Comparison of ENCODE assay signal across 11 mouse cellular contexts in the genomic region with DNA sequence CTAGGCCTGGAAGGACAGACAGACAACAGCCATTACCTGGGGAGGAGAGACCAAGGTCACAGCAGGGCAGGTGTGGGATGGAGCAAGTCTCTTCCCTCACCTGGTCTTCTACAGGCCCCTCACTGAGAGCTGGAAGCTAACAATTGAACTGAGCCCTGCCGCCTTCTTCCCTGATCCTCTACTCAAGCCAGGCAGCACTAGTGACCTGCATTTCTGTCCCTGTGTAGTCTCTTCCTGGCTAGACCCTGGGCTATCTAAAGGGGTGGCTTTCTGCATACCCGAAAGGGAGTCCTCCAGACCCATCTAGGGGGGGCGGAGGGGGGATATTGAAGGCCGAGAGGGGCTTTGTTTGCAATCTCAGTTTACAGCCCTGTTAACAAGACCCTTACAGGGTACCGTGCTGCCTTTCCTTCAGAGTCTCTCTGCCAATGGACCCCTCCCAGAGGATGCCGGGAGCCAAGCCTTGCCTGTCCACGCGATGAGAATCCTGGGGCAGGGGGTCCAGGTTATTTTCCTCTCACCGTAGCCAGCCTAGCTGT.
DNase-seq lines count a peak whose midpoint lies in the region; ATAC-seq and TF ChIP-seq lines count a peak whose summit lies in the region.
"Had no signal": no experiment of that assay in that cellular context is flagged by ENCODE, and none has a peak within 500 bp of the region (broad histone marks: within the 10 kb centered on the region; RNA-seq: fewer than 3 reads in every experiment).

No protein-coding gene starts in this region.

- H3K9ac ChIP-seq in kidney, embryonic 15.5 days: peak overlapping the region; percentile 27; the same call in 1 of the 2 replicates
- H3K9ac ChIP-seq in embryonic facial prominence, embryonic 15.5 days: no peak overlapping the region
- H3K9ac ChIP-seq in hindbrain, embryonic 14.5 days: peak overlapping the region; percentile 52
- H3K9ac ChIP-seq in midbrain, postnatal 0 days (replicated peaks; ENCODE audit: low read length, poor library complexity, severe bottlenecking): peak overlapping the region; percentile 60

- H3K36me3 ChIP-seq in kidney, embryonic 15.5 days: peaks cover 5% of the 10 kb centered on the region; the same call in 1 of the 2 replicates
- no peaks in the 10 kb centered on the region for H3K36me3 ChIP-seq in embryonic facial prominence, embryonic 15.5 days
- no peaks in the 10 kb centered on the region; the same call in 1 of the 2 replicates for H3K36me3 ChIP-seq in hindbrain, embryonic 14.5 days (replicated peaks; ENCODE audit: control insufficient read depth, insufficient read depth)
- H3K36me3 ChIP-seq in midbrain, postnatal 0 days (ENCODE audit: insufficient read depth, low read length): no peaks in the 10 kb centered on the region

- WGBS in kidney, embryonic 15.5 days: 33% methylated on average over 9 of the region's 9 CpGs
- 45% methylated on average over 9 of the region's 9 CpGs for WGBS in embryonic facial prominence, embryonic 15.5 days
- 36% methylated on average over 9 of the region's 9 CpGs for WGBS in hindbrain, embryonic 14.5 days
- WGBS in midbrain, postnatal 0 days: 27% methylated on average over 9 of the region's 9 CpGs

- no peaks in the 10 kb centered on the region for H3K27me3 ChIP-seq in kidney, embryonic 15.5 days
- no peaks in the 10 kb centered on the region for H3K27me3 ChIP-seq in embryonic facial prominence, embryonic 15.5 days
- H3K27me3 ChIP-seq in hindbrain, embryonic 14.5 days (ENCODE audit: control insufficient read depth, insufficient read depth, low read length): no peaks in the 10 kb centered on the region
- no peaks in the 10 kb centered on the region for H3K27me3 ChIP-seq in midbrain, postnatal 0 days (ENCODE audit: insufficient read depth, low read length)

- H3K9me3 ChIP-seq in kidney, embryonic 15.5 days (replicated peaks): no peaks in the 10 kb centered on the region
- H3K9me3 ChIP-seq in embryonic facial prominence, embryonic 15.5 days (replicated peaks): no peaks in the 10 kb centered on the region
- no peaks in the 10 kb centered on the region for H3K9me3 ChIP-seq in hindbrain, embryonic 14.5 days (ENCODE audit: control insufficient read depth, low read length)
- no peaks in the 10 kb centered on the region for H3K9me3 ChIP-seq in midbrain, postnatal 0 days (ENCODE audit: low read length)

- peaks cover 87% of the 10 kb centered on the region for H3K4me1 ChIP-seq in kidney, embryonic 15.5 days
- peaks cover 83% of the 10 kb centered on the region for H3K4me1 ChIP-seq in embryonic facial prominence, embryonic 15.5 days
- peaks cover 58% of the 10 kb centered on the region for H3K4me1 ChIP-seq in hindbrain, embryonic 14.5 days (replicated peaks; ENCODE audit: control insufficient read depth, insufficient read depth, low read length)
- peaks cover 34% of the 10 kb centered on the region for H3K4me1 ChIP-seq in midbrain, postnatal 0 days (ENCODE audit: insufficient read depth, low read length)

- DNase-seq in kidney, adult 18-20 months: no peak
- no peak for DNase-seq in hindbrain, embryonic 14.5 days (ENCODE audit: low spot score)
- no peak for DNase-seq in midbrain, postnatal 0 days (ENCODE audit: low spot score)
- DNase-seq in ovary, postnatal 36 days (ENCODE audit: low spot score): no peak
- no peak for DNase-seq in urinary bladder, postnatal 36 days (ENCODE audit: low spot score in 2 of 2)
- no peak for DNase-seq in right cerebral cortex, postnatal 10 days (ENCODE audit: low spot score in 2 of 2)
- DNase-seq: adrenal gland, adult 8-10 months; cerebellum, postnatal 36 days; gastrocnemius, postnatal 25 days had no signal

- H3K4me2 ChIP-seq in kidney, embryonic 15.5 days: peak overlapping the region; percentile 39; the same call in 1 of the 2 replicates
- no peak overlapping the region for H3K4me2 ChIP-seq in embryonic facial prominence, embryonic 15.5 days (replicated peaks)
- H3K4me2 ChIP-seq in hindbrain, embryonic 14.5 days (replicated peaks): peak overlapping the region; percentile 92
- H3K4me2 ChIP-seq in midbrain, postnatal 0 days (ENCODE audit: low read depth, low read length, poor library complexity, severe bottlenecking): peak overlapping the region; percentile 68

- TF ChIP-seq CTCF in midbrain, postnatal 0 days (IDR thresholded peaks at IDR 0.05): no peak

- peak overlapping the region; percentile 66 for H3K27ac ChIP-seq in kidney, embryonic 15.5 days
- peak overlapping the region; percentile 24; the same call in 1 of the 2 replicates for H3K27ac ChIP-seq in embryonic facial prominence, embryonic 15.5 days (replicated peaks)
- H3K27ac ChIP-seq in hindbrain, embryonic 14.5 days: peak overlapping the region; percentile 40
- H3K27ac ChIP-seq in midbrain, postnatal 0 days (ENCODE audit: low read depth, low read length): peak overlapping the region; percentile 43; the same call in 1 of the 2 replicates

- no peak for ATAC-seq in kidney, embryonic 15.5 days (replicated peaks; ENCODE audit: low FRiP score)
- no peak for ATAC-seq in embryonic facial prominence, embryonic 15.5 days (ENCODE audit: insufficient number of reproducible peaks, low FRiP score, low TSS enrichment, low read depth)
- no peak for ATAC-seq in hindbrain, embryonic 14.5 days (ENCODE audit: low FRiP score)
- ATAC-seq in midbrain, postnatal 0 days (ENCODE audit: low FRiP score): no peak

- H3K4me3 ChIP-seq in kidney, embryonic 15.5 days (replicated peaks): no peak overlapping the region
- H3K4me3 ChIP-seq in embryonic facial prominence, embryonic 15.5 days (replicated peaks): no peak overlapping the region
- peak overlapping the region; percentile 58 for H3K4me3 ChIP-seq in hindbrain, embryonic 14.5 days (replicated peaks; ENCODE audit: low read length)
- peak overlapping the region; percentile 80 for H3K4me3 ChIP-seq in midbrain, postnatal 0 days (ENCODE audit: low read depth, low read length)

Comparison
In these comparisons a context has a peak if more than half of its experiments do, and no peak if none do; other contexts are left out.
1. H3K4me3 ChIP-seq: peak in hindbrain, embryonic 14.5 days (single experiment) and midbrain, postnatal 0 days (single experiment); none in kidney, embryonic 15.5 days (single experiment) and embryonic facial prominence, embryonic 15.5 days (single experiment).
2. Peak in every context shown above with its lines, with median percentiles within 50 percentile points of each other: H3K27ac ChIP-seq.